Mouse (Mus musculus) heart, embryonic 15.5 days (tissue): ENCODE results near the gene Tmem52. TPM values are rescaled to one million over a fixed set of nuclear protein-coding genes. Genes with fewer than 3 reads are reported as not detected.

ENCODE experiments used
- ATAC-seq: fragments of 200-750 bp; cut with Nextera tagmentation; replicated peaks from 2 replicates; pipeline ENCODE4 v1.8.0; 2017; ENCODE audit warnings: low read depth, moderate TSS enrichment; ENCODE audit not compliant: insufficient number of reproducible peaks, insufficient read depth, low FRiP score
- H3K27ac ChIP-seq: fragments of 300-500 bp; sonication (generic); 2 replicates; pipeline ENCODE4 v1.5.1; 2015; ENCODE audit warnings: mild to moderate bottlenecking, inconsistent platforms
- H3K27me3 ChIP-seq: fragments of 300-500 bp; sonication (generic); 2 replicates; pipeline ENCODE4 v1.6.1; 2015; ENCODE audit warnings: inconsistent platforms
- H3K36me3 ChIP-seq: fragments of 300-500 bp; sonication (generic); 2 replicates; pipeline ENCODE4 v1.6.1; 2015; ENCODE audit warnings: mild to moderate bottlenecking, inconsistent platforms
- H3K4me1 ChIP-seq: fragments of 300-500 bp; sonication (generic); replicated peaks from 2 replicates; pipeline ENCODE4 v1.6.1; 2015; ENCODE audit warnings: inconsistent platforms
- H3K4me2 ChIP-seq: fragments of 300-500 bp; sonication (generic); 2 replicates; pipeline ENCODE4 v1.6.1; 2015; ENCODE audit warnings: inconsistent platforms, mild to moderate bottlenecking, moderate library complexity
- H3K4me3 ChIP-seq: fragments of 300-500 bp; sonication (generic); 2 replicates; pipeline ENCODE4 v1.5.1; 2015; ENCODE audit warnings: mild to moderate bottlenecking, inconsistent platforms
- H3K9ac ChIP-seq: fragments of 300-500 bp; sonication (generic); 2 replicates; pipeline ENCODE4 v1.6.1; 2015; ENCODE audit warnings: mild to moderate bottlenecking, inconsistent platforms
- H3K9me3 ChIP-seq: fragments of 300-500 bp; sonication (generic); replicated peaks from 2 replicates; pipeline ENCODE4 v1.6.1; 2016; ENCODE audit warnings: inconsistent platforms
- WGBS: fragments of 180-500 bp; shearing (Covaris S2); methylation state at CpG from one replicate; pipeline ENCODE4 v1.1.7; 2015; ENCODE audit warnings: mixed read lengths; 5-methylcytosine and 5-hydroxymethylcytosine counted together
- polyA plus RNA-seq: library from polyadenylated mRNA; unstranded; fragments of >200 nt; fragmentation: Nextera tagmentation; extraction: Ambion mirVana; gene quantifications from 2 replicates; pipeline ENCODE4 v1.2.1, GENCODE M21; 2015

The Tmem52 gene
- polyA plus RNA-seq, 1 experiment from 2014 or later = not detected

DNA sequence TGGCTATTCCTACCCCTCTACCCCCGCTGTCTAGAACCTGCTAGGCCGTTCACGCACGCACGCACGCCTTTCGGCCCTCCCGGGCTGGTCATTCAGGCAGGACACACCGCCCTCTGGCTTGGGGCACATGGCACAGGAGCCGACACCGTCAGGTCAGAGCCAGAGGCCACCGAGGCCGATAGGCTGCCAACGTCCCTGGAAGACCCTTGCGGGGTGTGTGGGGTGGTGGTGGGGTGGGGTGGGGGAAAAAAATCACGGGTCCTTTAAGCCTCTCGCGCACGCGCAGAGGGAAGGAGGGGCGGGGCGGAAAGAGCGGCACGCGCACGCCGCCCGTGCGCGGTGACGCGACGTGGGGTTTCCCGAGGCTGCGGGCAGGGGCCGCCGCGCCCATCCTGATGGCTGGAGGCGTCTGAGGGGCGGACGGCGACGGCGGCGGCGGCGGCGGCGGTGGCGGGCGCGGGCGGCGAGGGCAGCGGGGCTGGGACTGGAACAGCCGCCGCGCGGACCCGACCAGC is 22.1 kb downstream of the Tmem52 start, which contains the start of gene Gnb1:
Gene Gnb1 (plus strand): TSS at position 372 of the 515 bp plus-strand sequence.
- no peaks in the 10 kb centered on the region for H3K9me3 ChIP-seq
- peak within 1 kb of the TSS; percentile 93 for H3K4me3 ChIP-seq
- WGBS = under 1% methylated on average over 38 of the region's 60 CpGs
- H3K4me2 ChIP-seq = peak within 1 kb of the TSS; percentile 84
- peak; percentile 75 for ATAC-seq
- no peaks in the 10 kb centered on the region for H3K27me3 ChIP-seq
- H3K4me1 ChIP-seq = peaks cover 60% of the 10 kb centered on the region
- peak within 1 kb of the TSS; percentile 91 for H3K27ac ChIP-seq
- no peaks in the 10 kb centered on the region for H3K36me3 ChIP-seq
- H3K9ac ChIP-seq = peak within 1 kb of the TSS; percentile 100

DNA sequence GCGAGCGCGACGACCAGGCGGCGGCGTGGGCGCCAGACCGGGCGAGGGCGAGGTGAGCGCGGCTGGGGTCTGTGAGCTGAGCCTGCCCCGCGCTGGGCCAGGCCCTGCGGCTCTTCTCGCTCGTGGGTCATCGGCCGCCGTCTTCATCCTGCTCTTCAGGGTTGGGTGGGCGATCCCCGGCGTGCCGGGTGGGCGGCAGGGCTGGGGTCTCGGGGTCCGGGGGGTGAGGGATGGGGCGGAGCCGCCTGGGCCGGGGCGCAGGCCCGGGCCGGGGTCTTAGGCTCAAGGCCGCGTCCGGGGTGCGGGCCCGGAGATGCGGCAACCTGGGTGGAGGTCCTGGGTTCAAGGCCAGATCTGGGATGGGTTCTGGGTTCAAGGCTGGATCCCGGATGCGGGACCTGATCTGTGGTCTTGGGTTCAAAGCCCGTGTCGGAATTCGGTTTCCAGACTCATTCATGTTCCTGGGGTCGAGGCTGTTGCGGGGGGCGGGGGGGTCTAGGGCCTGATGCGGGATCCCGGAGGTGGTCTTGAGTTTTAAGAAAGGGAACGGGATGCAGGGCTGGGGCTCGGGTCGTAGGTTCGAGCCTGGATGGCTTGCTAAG is 22.7 kb downstream of the Tmem52 start:
- ATAC-seq = peak; percentile 37
- under 1% methylated on average over 54 of the region's 54 CpGs for WGBS

DNA sequence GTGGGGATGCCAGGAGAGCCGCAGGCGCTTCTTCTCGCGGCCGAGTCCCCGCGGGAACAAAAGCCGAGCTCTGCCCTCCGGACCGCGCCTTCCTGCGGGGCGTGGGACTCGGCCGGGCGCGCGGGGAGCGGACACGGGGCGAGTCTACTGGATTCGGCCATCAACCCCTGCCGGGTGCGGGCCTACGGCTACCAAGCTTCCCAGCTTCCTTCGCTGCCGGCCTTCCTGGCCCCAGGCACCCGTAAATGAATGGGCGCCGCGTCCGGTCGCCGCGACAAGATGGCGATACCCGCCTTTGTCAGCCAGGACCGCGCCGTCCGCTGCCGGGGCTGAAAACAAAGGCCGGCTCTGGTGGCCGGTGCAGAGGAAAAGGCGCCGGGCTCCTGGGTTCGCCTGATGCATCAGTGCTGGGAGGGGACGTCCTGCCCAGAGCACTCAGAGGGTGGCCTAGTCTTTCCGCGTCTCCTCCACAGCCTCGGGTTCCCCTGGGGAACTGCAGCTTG is 23.3 kb downstream of the Tmem52 start:
- peaks cover 53% of the 10 kb centered on the region for H3K4me1 ChIP-seq
- H3K36me3 ChIP-seq = no peaks in the 10 kb centered on the region
- peak overlapping the region; percentile 91 for H3K27ac ChIP-seq
- no peaks in the 10 kb centered on the region for H3K9me3 ChIP-seq
- ATAC-seq = no peak
- H3K4me2 ChIP-seq = peak overlapping the region; percentile 84
- peak overlapping the region; percentile 93 for H3K4me3 ChIP-seq
- H3K27me3 ChIP-seq = no peaks in the 10 kb centered on the region
- under 1% methylated on average over 51 of the region's 51 CpGs for WGBS
- H3K9ac ChIP-seq = peak overlapping the region; percentile 100

More for the DNA sequence above, 22.7 kb downstream of the Tmem52 start:
- Histone ChIP-seq H3K4me2 (peak overlapping the region; percentile 84), H3K9ac (peak overlapping the region; percentile 100), H3K27me3 (no peaks in the 10 kb centered on the region), H3K27ac (peak overlapping the region; percentile 91), H3K36me3 (no peaks in the 10 kb centered on the region), H3K4me3 (peak overlapping the region; percentile 93), H3K4me1 (peaks cover 58% of the 10 kb centered on the region), H3K9me3 (no peaks in the 10 kb centered on the region)

GRCm38 (mm10) chr4:155494891-155495290 is 26.0 kb downstream of the Tmem52 start:
- H3K9me3 ChIP-seq = no peaks in the 10 kb centered on the region
- H3K4me3 ChIP-seq = no peak overlapping the region
- no peak overlapping the region for H3K4me2 ChIP-seq
- no peaks in the 10 kb centered on the region for H3K36me3 ChIP-seq
- no peaks in the 10 kb centered on the region for H3K27me3 ChIP-seq
- 61% methylated on average over 4 of the region's 4 CpGs for WGBS
- ATAC-seq = no peak
- peaks cover 31% of the 10 kb centered on the region for H3K4me1 ChIP-seq
- H3K9ac ChIP-seq = no peak overlapping the region
- no peak overlapping the region for H3K27ac ChIP-seq

- Histone ChIP-seq H3K4me3 (no peak overlapping the region), H3K9me3 (no peaks in the 10 kb centered on the region), H3K27me3 (no peaks in the 10 kb centered on the region), H3K4me2 (no peak overlapping the region), H3K36me3 (no peaks in the 10 kb centered on the region), H3K27ac (no peak overlapping the region), H3K4me1 (peaks cover 22% of the 10 kb centered on the region), H3K9ac (no peak overlapping the region)
- no peak for ATAC-seq
- WGBS = 72% methylated on average over 3 of the region's 3 CpGs
Observed at GRCm38 (mm10) chr4:155497963-155498362, 29.0 kb downstream of the Tmem52 start.

DNA sequence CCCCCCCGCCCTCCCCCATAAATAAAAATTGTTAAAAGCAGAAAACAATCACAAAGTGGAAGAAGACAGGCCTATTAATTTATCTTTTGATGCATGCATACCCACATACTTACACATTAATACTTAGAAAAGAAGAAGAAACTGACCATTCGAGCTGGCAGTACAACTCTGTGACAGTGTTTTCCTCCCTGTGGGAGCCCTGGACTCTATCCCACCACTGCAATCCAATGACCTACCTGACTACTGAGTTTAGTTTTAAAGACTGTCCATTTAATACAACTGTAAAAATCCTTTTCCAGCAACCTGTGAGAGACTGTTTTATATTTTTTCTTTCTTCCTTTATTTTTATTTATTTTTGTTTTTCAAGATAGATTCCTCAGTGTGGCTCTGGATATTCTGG is 32.2 kb downstream of the Tmem52 start:
- Histone ChIP-seq H3K27ac (no peak overlapping the region), H3K4me2 (no peak overlapping the region), H3K9ac (no peak overlapping the region), H3K4me1 (peaks cover 19% of the 10 kb centered on the region), H3K4me3 (no peak overlapping the region), H3K36me3 (no peaks in the 10 kb centered on the region), H3K9me3 (no peaks in the 10 kb centered on the region), H3K27me3 (no peaks in the 10 kb centered on the region)
- ATAC-seq = no peak
- 84% methylated on average over 2 of the region's 2 CpGs for WGBS

- WGBS = 59% methylated on average over 8 of the region's 8 CpGs
- Histone ChIP-seq H3K9ac (no peak overlapping the region), H3K27ac (peak overlapping the region; percentile 16; the same call in 1 of the 2 replicates), H3K36me3 (no peaks in the 10 kb centered on the region), H3K27me3 (no peaks in the 10 kb centered on the region), H3K4me3 (no peak overlapping the region), H3K9me3 (no peaks in the 10 kb centered on the region), H3K4me1 (peaks cover 25% of the 10 kb centered on the region), H3K4me2 (no peak overlapping the region)
- no peak for ATAC-seq
Observed at GRCm38 (mm10) chr4:155505067-155505466, 36.2 kb downstream of the Tmem52 start.

- H3K27me3 ChIP-seq = no peaks in the 10 kb centered on the region
- no peak overlapping the region for H3K4me3 ChIP-seq
- H3K4me1 ChIP-seq = peaks cover 26% of the 10 kb centered on the region
- no peaks in the 10 kb centered on the region for H3K9me3 ChIP-seq
- 78% methylated on average over 5 of the region's 5 CpGs for WGBS
- H3K9ac ChIP-seq = no peak overlapping the region
- no peak for ATAC-seq
- H3K36me3 ChIP-seq = no peaks in the 10 kb centered on the region
- no peak overlapping the region for H3K4me2 ChIP-seq
- no peak overlapping the region for H3K27ac ChIP-seq
Observed at GRCm38 (mm10) chr4:155505671-155506295, 36.9 kb downstream of the Tmem52 start.

- H3K36me3 ChIP-seq = no peaks in the 10 kb centered on the region
- WGBS = 77% methylated on average over 4 of the region's 4 CpGs
- no peak overlapping the region for H3K4me2 ChIP-seq
- no peak overlapping the region for H3K4me3 ChIP-seq
- peaks cover 23% of the 10 kb centered on the region for H3K4me1 ChIP-seq
- H3K27ac ChIP-seq = no peak overlapping the region
- no peak overlapping the region for H3K9ac ChIP-seq
- ATAC-seq = no peak
- no peaks in the 10 kb centered on the region for H3K9me3 ChIP-seq
- no peaks in the 10 kb centered on the region for H3K27me3 ChIP-seq
Observed at GRCm38 (mm10) chr4:155508614-155509013, 39.7 kb downstream of the Tmem52 start.

- Histone ChIP-seq H3K36me3 (no peaks in the 10 kb centered on the region), H3K27ac (no peak overlapping the region), H3K27me3 (no peaks in the 10 kb centered on the region), H3K9me3 (no peaks in the 10 kb centered on the region), H3K9ac (no peak overlapping the region), H3K4me2 (no peak overlapping the region), H3K4me3 (no peak overlapping the region), H3K4me1 (peaks cover 13% of the 10 kb centered on the region)
- 82% methylated on average over 1 of the region's 1 CpGs for WGBS
- no peak for ATAC-seq
Observed at GRCm38 (mm10) chr4:155510981-155511380, 42.1 kb downstream of the Tmem52 start.

- 95% methylated on average over 2 of the region's 2 CpGs for WGBS
- no peak overlapping the region for H3K4me2 ChIP-seq
- ATAC-seq = no peak
- no peak overlapping the region for H3K4me3 ChIP-seq
- H3K9me3 ChIP-seq = no peaks in the 10 kb centered on the region
- no peak overlapping the region for H3K27ac ChIP-seq
- H3K27me3 ChIP-seq = no peaks in the 10 kb centered on the region
- H3K4me1 ChIP-seq = peaks cover 5% of the 10 kb centered on the region; the same call in 1 of the 2 replicates
- no peak overlapping the region for H3K9ac ChIP-seq
- no peaks in the 10 kb centered on the region for H3K36me3 ChIP-seq
Observed at GRCm38 (mm10) chr4:155514810-155515209, 45.9 kb downstream of the Tmem52 start.
